9 mouse cellular contexts compared by ENCODE assay signal in the genomic region with DNA sequence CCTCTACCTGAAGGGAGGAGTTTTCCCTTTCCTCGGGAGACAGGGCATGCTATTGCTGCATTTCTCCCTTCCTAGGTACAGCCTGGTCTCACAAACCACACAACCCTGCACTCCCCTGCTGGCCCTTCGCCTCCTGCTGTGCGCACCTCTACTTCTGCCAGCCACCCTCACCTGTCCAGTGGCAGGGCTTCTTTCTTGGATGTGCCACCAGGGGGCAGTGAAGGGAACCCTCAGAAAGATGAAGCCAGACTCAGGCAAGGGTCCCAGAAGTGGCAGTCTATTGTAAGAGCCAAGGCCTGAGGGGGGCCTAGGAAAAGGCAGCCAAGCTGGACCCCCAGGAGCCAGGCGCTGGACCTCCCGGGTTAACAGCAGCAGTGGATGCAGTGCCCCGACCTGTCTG. TPM values are rescaled to one million over a fixed set of nuclear protein-coding genes. Genes with fewer than 3 reads are reported as not detected.
DNase-seq lines count a peak whose midpoint lies in the region; ATAC-seq and TF ChIP-seq lines count a peak whose summit lies in the region.
"Had no signal": no experiment of that assay in that cellular context is flagged by ENCODE, and none has a peak within 500 bp of the region (broad histone marks: within the 10 kb centered on the region; RNA-seq: fewer than 3 reads in every experiment).

No protein-coding gene starts in this region.

- 23% methylated on average over 6 of the region's 6 CpGs for WGBS in hindbrain, embryonic 11.5 days
- WGBS in lung, postnatal 0 days: 34% methylated on average over 6 of the region's 6 CpGs

- ATAC-seq in hindbrain, embryonic 11.5 days (ENCODE audit: low FRiP score): no peak
- ATAC-seq in lung, postnatal 0 days: peak; percentile 10; the same call in 1 of the 2 replicates

- H3K36me3 ChIP-seq in hindbrain, embryonic 11.5 days (ENCODE audit: control insufficient read depth, insufficient read depth, low read length): no peaks in the 10 kb centered on the region
- no peaks in the 10 kb centered on the region for H3K36me3 ChIP-seq in lung, postnatal 0 days (ENCODE audit: insufficient read depth, low read length)
- H3K36me3 ChIP-seq: limb, embryonic 13.5 days had no signal

- no peaks in the 10 kb centered on the region for H3K9me3 ChIP-seq in hindbrain, embryonic 11.5 days (ENCODE audit: control insufficient read depth, low read length)
- no peaks in the 10 kb centered on the region for H3K9me3 ChIP-seq in lung, postnatal 0 days (ENCODE audit: low read length)

- peak; percentile 88 for TF ChIP-seq CTCF in layer of hippocampus, adult 2 months (conservative IDR thresholded peaks at IDR 0.05)
- peak; percentile 55 for TF ChIP-seq CTCF in cortical plate, adult 2 months (IDR thresholded peaks at IDR 0.05; ENCODE audit: extremely low read depth, insufficient read depth, low read length)
- TF ChIP-seq CTCF in lung, postnatal 0 days (IDR thresholded peaks at IDR 0.05): peak; percentile 86

- H3K4me1 ChIP-seq in cortical plate, adult 2 months (ENCODE audit: control insufficient read depth, insufficient read depth, low read length): peaks cover 19% of the 10 kb centered on the region
- H3K4me1 ChIP-seq in hindbrain, embryonic 11.5 days (replicated peaks; ENCODE audit: control insufficient read depth, insufficient read depth, low read length): peaks cover 6% of the 10 kb centered on the region; the same call in 1 of the 2 replicates
- peaks cover 31% of the 10 kb centered on the region for H3K4me1 ChIP-seq in lung, postnatal 0 days (ENCODE audit: insufficient read depth, low read depth, low read length)

- no peak overlapping the region for H3K4me2 ChIP-seq in hindbrain, embryonic 11.5 days (replicated peaks; ENCODE audit: low read depth, low read length)
- H3K4me2 ChIP-seq in lung, postnatal 0 days (replicated peaks; ENCODE audit: low read depth, low read length): no peak overlapping the region
- H3K4me2 ChIP-seq: limb, embryonic 13.5 days had no signal

- DNase-seq in layer of hippocampus, adult 2 months (ENCODE audit: low spot score in 2 of 2): peak in 1 of 2 experiments; percentile 71
- no peak for DNase-seq in layer of hippocampus, adult 9-10 months (ENCODE audit: low spot score)
- peak; percentile 76 for DNase-seq in ZHBTc4 (ENCODE audit: low read depth, low spot score)
- DNase-seq in hindbrain, embryonic 11.5 days (ENCODE audit: low spot score): peak; percentile 79
- peak; percentile 75 for DNase-seq in lung, postnatal 0 days (ENCODE audit: low spot score)
- peak; percentile 52 for DNase-seq in retina, postnatal 7 days (ENCODE audit: low read depth, low spot score)
- DNase-seq in Muller cell, postnatal 12 days (ENCODE audit: inconsistent ontology term): no peak

- H3K27me3 ChIP-seq in hindbrain, embryonic 11.5 days (ENCODE audit: control insufficient read depth, insufficient read depth, low read length): peaks cover 2% of the 10 kb centered on the region; the same call in 1 of the 2 replicates
- H3K27me3 ChIP-seq in lung, postnatal 0 days (replicated peaks; ENCODE audit: insufficient read depth, low read length): no peaks in the 10 kb centered on the region
- H3K27me3 ChIP-seq: limb, embryonic 13.5 days had no signal

- TF ChIP-seq POLR2A in cortical plate, adult 2 months (IDR thresholded peaks at IDR 0.05; ENCODE audit: extremely low read depth, insufficient read depth, low read length): no peak

- peak overlapping the region; percentile 96; the same call in 1 of the 2 replicates for H3K27ac ChIP-seq in layer of hippocampus, adult 2 months
- H3K27ac ChIP-seq in cortical plate, adult 2 months (ENCODE audit: insufficient read depth, low read length): 0 out of 2 replicates have a peak overlapping the region, but pooled peaks have one; percentile 22
- no peak overlapping the region for H3K27ac ChIP-seq in hindbrain, embryonic 11.5 days (ENCODE audit: low read depth, low read length)
- no peak overlapping the region for H3K27ac ChIP-seq in lung, postnatal 0 days (ENCODE audit: low read length)
- H3K27ac ChIP-seq: limb, embryonic 13.5 days had no signal

- no peak overlapping the region for H3K9ac ChIP-seq in hindbrain, embryonic 11.5 days (ENCODE audit: low read depth, low read length)
- no peak overlapping the region for H3K9ac ChIP-seq in lung, postnatal 0 days (replicated peaks; ENCODE audit: low read depth)
- H3K9ac ChIP-seq: limb, embryonic 13.5 days had no signal

- no peak for TF ChIP-seq EP300 in lung, postnatal 0 days (IDR thresholded peaks at IDR 0.05)

- H3K4me3 ChIP-seq in layer of hippocampus, adult 2 months: no peak overlapping the region
- no peak overlapping the region for H3K4me3 ChIP-seq in cortical plate, adult 2 months (ENCODE audit: insufficient read depth, low read length)
- no peak overlapping the region for H3K4me3 ChIP-seq in hindbrain, embryonic 11.5 days (ENCODE audit: low read depth, low read length)
- H3K4me3 ChIP-seq in lung, postnatal 0 days (ENCODE audit: low read depth, low read length): no peak overlapping the region
- H3K4me3 ChIP-seq: limb, embryonic 13.5 days had no signal

RNA-seq across cellular contexts. Expression of gene Baiap2, which starts 7.1 kb away (rescaled TPM):
- total RNA-seq in layer of hippocampus, adult 2 months (2021): 100 to 1,000 TPM; 244 to 257 TPM
- 234 and 253 TPM in 2 replicates for polyA plus RNA-seq in cortical plate, adult 2 months (2012; rRNA removed)
- 10.1 and 11.5 TPM in 2 replicates for polyA plus RNA-seq in hindbrain, embryonic 11.5 days (2014; fragmentation: Nextera tagmentation; extraction: Ambion mirVana)
- polyA plus RNA-seq in lung, postnatal 0 days (2015; fragmentation: Nextera tagmentation; extraction: Ambion mirVana): 42.9 and 52.6 TPM in 2 replicates

RNA-seq across cellular contexts. Expression of gene Chmp6, which starts 22.2 kb away (rescaled TPM):
- total RNA-seq in layer of hippocampus, adult 2 months (2021): 10 to 100 TPM; 34.7 to 45.9 TPM
- 44.2 and 48.1 TPM in 2 replicates for polyA plus RNA-seq in cortical plate, adult 2 months (2012; rRNA removed)
- polyA plus RNA-seq in hindbrain, embryonic 11.5 days (2014; fragmentation: Nextera tagmentation; extraction: Ambion mirVana): 87.2 and 88.3 TPM in 2 replicates
- polyA plus RNA-seq in lung, postnatal 0 days (2015; fragmentation: Nextera tagmentation; extraction: Ambion mirVana): 83.6 and 89.9 TPM in 2 replicates

Comparison
In these comparisons a context has a peak if more than half of its experiments do, and no peak if none do; other contexts are left out.
1. DNase-seq: peak in ZHBTc4 (single experiment), hindbrain, embryonic 11.5 days (single experiment), lung, postnatal 0 days (single experiment) and retina, postnatal 7 days (single experiment); none in layer of hippocampus, adult 9-10 months (single experiment) and Muller cell, postnatal 12 days (single experiment).
2. H3K27ac ChIP-seq: peak in layer of hippocampus, adult 2 months (single experiment) and cortical plate, adult 2 months (single experiment); none in hindbrain, embryonic 11.5 days (single experiment) and lung, postnatal 0 days (single experiment).
3. Peak in every context shown above with its lines, with median percentiles within 50 percentile points of each other: CTCF ChIP-seq.